Mouse (Mus musculus) liver, adult 2 months (tissue): ENCODE results near the gene Rassf8. TPM values are rescaled to one million over a fixed set of nuclear protein-coding genes. Genes with fewer than 3 reads are reported as not detected.

Experiments
- DNase-seq: peaks from one replicate; pipeline ENCODE4 v3.0.0-alpha.2; 2011; ENCODE audit warnings: low read depth, low spot score; ENCODE audit errors: extremely low read depth
- H3K27ac ChIP-seq: fragments of 200-500 bp; replicated peaks from 2 replicates; pipeline ENCODE4 v1.5.1; 2012; ENCODE audit warnings: low read depth, mild to moderate bottlenecking, control low read depth, inconsistent platforms, low read length; ENCODE audit not compliant: insufficient read depth
- H3K27me3 ChIP-seq: fragments of 200-500 bp; 2 replicates; pipeline ENCODE4 v1.6.1; 2012; ENCODE audit warnings: mild to moderate bottlenecking, moderate library complexity, low read length, inconsistent platforms; ENCODE audit not compliant: control insufficient read depth, insufficient read depth
- H3K36me3 ChIP-seq: fragments of 200-500 bp; 2 replicates; pipeline ENCODE4 v1.6.1; 2012; ENCODE audit warnings: low read length, inconsistent platforms; ENCODE audit not compliant: control insufficient read depth, insufficient read depth
- H3K4me1 ChIP-seq: fragments of 200-500 bp; 2 replicates; pipeline ENCODE4 v1.6.1; 2011; ENCODE audit warnings: low read length; ENCODE audit not compliant: control insufficient read depth, insufficient read depth
- H3K4me3 ChIP-seq: fragments of 200-500 bp; 2 replicates; pipeline ENCODE4 v1.5.1; 2011; ENCODE audit warnings: low read depth, mild to moderate bottlenecking, control low read depth, low read length, moderate library complexity; ENCODE audit not compliant: insufficient read depth
- H3K79me2 ChIP-seq: fragments of 200-500 bp; 2 replicates; pipeline ENCODE4 v1.6.1; 2012; ENCODE audit warnings: inconsistent platforms, mild to moderate bottlenecking, low read length, moderate library complexity; ENCODE audit not compliant: control insufficient read depth, insufficient read depth
- H3K9ac ChIP-seq: fragments of 200-500 bp; 2 replicates; pipeline ENCODE4 v1.6.1; 2012; ENCODE audit warnings: low read depth, mild to moderate bottlenecking, control low read depth, inconsistent platforms, low read length
- CTCF ChIP-seq: fragments of 200-500 bp; IDR thresholded peaks from 2 replicates; pipeline ENCODE4 v1.5.1; 2011; ENCODE audit warnings: low read depth, low read length, control low read depth
- POLR2A ChIP-seq: fragments of 200-500 bp; IDR thresholded peaks from 2 replicates; pipeline ENCODE4 v1.6.1; 2011; ENCODE audit warnings: low read length, control low read depth; ENCODE audit not compliant: insufficient read depth; ENCODE audit errors: extremely low read depth
- WGBS: fragments of 180-500 bp; shearing (Covaris S2); methylation state at CpG from one replicate; pipeline ENCODE4 v1.1.7; 2018; 5-methylcytosine and 5-hydroxymethylcytosine counted together
- polyA plus RNA-seq: library from polyadenylated mRNA; depleted of rRNA; stranded (reverse); fragments of >200 nt; gene quantifications from 2 replicates; pipeline ENCODE4 v1.2.3, GENCODE M21; 2012
- total RNA-seq: library from RNA; depleted of rRNA; stranded (reverse); fragments of >200 nt; gene quantifications from 2 replicates; pipeline ENCODE4 v1.2.3, GENCODE M21; 2014

Rassf8 gene
- total and polyA plus RNA-seq, 2 experiments = 19.5 to 30.0 TPM

- H3K4me3 ChIP-seq = no peak overlapping the region
- no peak overlapping the region for H3K9ac ChIP-seq
- H3K4me1 ChIP-seq = peaks cover 7% of the 10 kb centered on the region; the same call in 1 of the 2 replicates
- no peaks in the 10 kb centered on the region for H3K36me3 ChIP-seq
- H3K27ac ChIP-seq = no peak overlapping the region
- peaks cover 41% of the 10 kb centered on the region for H3K79me2 ChIP-seq
- H3K27me3 ChIP-seq = no peaks in the 10 kb centered on the region
- TF ChIP-seq CTCF (no peak), POLR2A (no peak)
- no peak for DNase-seq
- 96% methylated on average over 2 of the region's 2 CpGs for WGBS
Measured at GRCm38 (mm10) chr6:145774436-145774835, 27.9 kb downstream of the Rassf8 start.

- H3K4me3 ChIP-seq = no peak overlapping the region
- no peak overlapping the region for H3K27ac ChIP-seq
- peaks cover 34% of the 10 kb centered on the region for H3K79me2 ChIP-seq
- H3K36me3 ChIP-seq = no peaks in the 10 kb centered on the region
- no peaks in the 10 kb centered on the region for H3K27me3 ChIP-seq
- WGBS = 90% methylated on average over 4 of the region's 4 CpGs
- peaks cover 15% of the 10 kb centered on the region for H3K4me1 ChIP-seq
- no peak for TF ChIP-seq CTCF
- TF ChIP-seq POLR2A = no peak
- no peak overlapping the region for H3K9ac ChIP-seq
- no peak for DNase-seq
Measured at GRCm38 (mm10) chr6:145776241-145776640, 29.7 kb downstream of the Rassf8 start.

GRCm38 (mm10) chr6:145779383-145779782 lies 32.8 kb downstream of the Rassf8 start:
- H3K27me3 ChIP-seq = no peaks in the 10 kb centered on the region
- no peak for TF ChIP-seq POLR2A
- TF ChIP-seq CTCF = no peak
- peaks cover 20% of the 10 kb centered on the region for H3K4me1 ChIP-seq
- H3K36me3 ChIP-seq = no peaks in the 10 kb centered on the region
- DNase-seq = peak; percentile 53
- H3K79me2 ChIP-seq = peaks cover 31% of the 10 kb centered on the region
- H3K9ac ChIP-seq = no peak overlapping the region
- H3K4me3 ChIP-seq = no peak overlapping the region
- 33% methylated on average over 6 of the region's 6 CpGs for WGBS
- H3K27ac ChIP-seq = no peak overlapping the region

- Histone ChIP-seq H3K4me1 (peaks cover 20% of the 10 kb centered on the region), H3K36me3 (no peaks in the 10 kb centered on the region), H3K9ac (no peak overlapping the region), H3K4me3 (no peak overlapping the region), H3K79me2 (peaks cover 28% of the 10 kb centered on the region), H3K27me3 (no peaks in the 10 kb centered on the region), H3K27ac (peak overlapping the region; percentile 67)
- DNase-seq = peak; percentile 93
- TF ChIP-seq POLR2A = no peak
- TF ChIP-seq CTCF = no peak
- 24% methylated on average over 8 of the region's 8 CpGs for WGBS
Measured at GRCm38 (mm10) chr6:145780180-145780802, 33.7 kb downstream of the Rassf8 start.

GRCm38 (mm10) chr6:145781256-145781655 lies 34.7 kb downstream of the Rassf8 start:
- 93% methylated on average over 9 of the region's 9 CpGs for WGBS
- no peaks in the 10 kb centered on the region for H3K36me3 ChIP-seq

GRCm38 (mm10) chr6:145781966-145782365 lies 35.4 kb downstream of the Rassf8 start:
- Histone ChIP-seq H3K9ac (no peak overlapping the region), H3K4me1 (peaks cover 20% of the 10 kb centered on the region), H3K27me3 (no peaks in the 10 kb centered on the region), H3K27ac (no peak overlapping the region), H3K36me3 (no peaks in the 10 kb centered on the region), H3K4me3 (no peak overlapping the region), H3K79me2 (peaks cover 20% of the 10 kb centered on the region)
- TF ChIP-seq CTCF (no peak), POLR2A (no peak)
- no peak for DNase-seq
- 78% methylated on average over 2 of the region's 2 CpGs for WGBS

More at GRCm38 (mm10) chr6:145781256-145781655, 34.7 kb downstream of the Rassf8 start:
- no peak overlapping the region for H3K4me3 ChIP-seq
- H3K4me1 ChIP-seq = peaks cover 20% of the 10 kb centered on the region
- H3K27ac ChIP-seq = no peak overlapping the region
- H3K27me3 ChIP-seq = no peaks in the 10 kb centered on the region
- peaks cover 21% of the 10 kb centered on the region for H3K79me2 ChIP-seq
- H3K9ac ChIP-seq = no peak overlapping the region
- no peak for DNase-seq
- no peak for TF ChIP-seq CTCF
- TF ChIP-seq POLR2A = no peak
